Mouse (Mus musculus): ENCODE measurements at regions not wholly inside any gene's neighbourhood (a gene's known extent, or its start where the extent isn't known, plus 50 kb on each side); places are given as distances from the start of the nearest gene placed in this dataset.

GRCm38 (mm10) chr9:50257162-50257561 is 87.6 kb downstream of the Rpl10-ps3 start:
- DNase-seq (ENCODE audit: low spot score in 2 of 2), result no peak

- no peak for DNase-seq (ENCODE audit: low spot score in 2 of 2)
Measured at GRCm38 (mm10) chr9:50244982-50245671, 99.6 kb downstream of the Rpl10-ps3 start.

DNA sequence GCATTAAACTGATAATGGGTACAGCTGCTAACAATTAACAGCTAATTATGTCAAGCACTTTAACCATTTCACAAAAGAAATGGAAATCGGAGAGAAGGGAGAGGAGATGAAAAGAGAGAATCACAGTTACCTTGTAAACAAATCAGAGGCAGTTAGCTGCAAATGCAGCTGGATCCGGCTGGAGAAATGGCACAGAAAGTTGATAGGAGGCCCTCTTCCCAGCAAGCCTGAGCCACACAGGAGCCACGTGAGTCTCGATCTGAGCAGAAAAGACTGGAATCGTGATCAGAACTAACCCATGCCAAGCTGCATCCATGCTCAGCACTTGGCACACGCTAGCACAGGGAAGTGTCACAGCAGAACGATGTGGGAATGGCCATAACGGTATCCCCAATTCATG is 103.8 kb downstream of the Rpl10-ps3 start:
- DNase-seq (ENCODE audit: low spot score in 2 of 2), result no peak

GRCm38 (mm10) chr9:50235908-50236307 is 108.9 kb downstream of the Rpl10-ps3 start:
- no peak for DNase-seq (ENCODE audit: low spot score in 2 of 2)

DNA sequence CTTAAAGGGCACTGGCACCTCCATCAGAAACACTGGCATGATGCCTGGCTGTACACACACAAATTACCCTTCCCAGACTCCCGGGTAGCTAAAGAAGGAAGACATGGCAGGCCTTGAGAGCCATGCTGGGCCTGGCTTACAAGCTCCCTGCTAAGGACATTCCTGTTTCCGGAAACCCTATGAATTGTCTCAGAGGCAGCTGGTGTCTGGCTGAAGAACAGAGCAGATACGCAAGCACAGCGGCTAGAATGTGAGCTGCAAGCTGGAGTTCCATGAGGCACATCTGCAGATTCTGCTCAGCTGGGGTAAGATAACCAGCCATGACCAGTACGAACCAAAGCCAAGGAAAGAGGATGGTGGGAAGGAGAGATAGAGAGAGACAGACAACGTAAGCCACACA is 110.1 kb downstream of the Rpl10-ps3 start:
- DNase-seq (ENCODE audit: low spot score in 2 of 2), result no peak

DNA sequence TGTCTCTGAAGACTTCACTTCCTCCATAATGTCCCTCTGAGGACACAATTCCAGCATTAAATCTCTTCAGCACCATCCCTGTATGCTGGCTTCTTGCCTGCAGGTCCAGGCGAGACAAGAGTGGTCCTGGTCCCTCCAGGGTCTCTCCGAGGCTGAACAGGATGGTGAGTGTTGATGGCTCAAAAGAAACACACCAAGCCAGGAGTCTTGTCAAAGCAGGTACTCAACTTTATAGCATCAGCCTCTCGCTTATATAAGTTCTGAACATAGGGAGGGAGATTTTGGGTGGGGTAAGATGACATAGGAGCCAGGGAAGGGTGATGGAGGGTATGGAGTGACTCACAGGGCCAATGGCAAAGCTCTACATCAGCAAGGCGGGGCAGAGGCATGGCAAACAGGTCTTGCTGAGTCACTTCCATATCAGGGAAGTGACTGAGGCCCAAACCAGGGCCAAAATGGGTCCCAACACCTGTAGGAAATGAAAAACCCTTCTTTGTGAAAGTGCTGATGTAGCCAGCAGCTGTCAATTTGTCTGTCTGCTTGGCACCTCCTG is 111.7 kb downstream of the Rpl10-ps3 start:
- no peak for DNase-seq (ENCODE audit: low spot score in 2 of 2)

DNA sequence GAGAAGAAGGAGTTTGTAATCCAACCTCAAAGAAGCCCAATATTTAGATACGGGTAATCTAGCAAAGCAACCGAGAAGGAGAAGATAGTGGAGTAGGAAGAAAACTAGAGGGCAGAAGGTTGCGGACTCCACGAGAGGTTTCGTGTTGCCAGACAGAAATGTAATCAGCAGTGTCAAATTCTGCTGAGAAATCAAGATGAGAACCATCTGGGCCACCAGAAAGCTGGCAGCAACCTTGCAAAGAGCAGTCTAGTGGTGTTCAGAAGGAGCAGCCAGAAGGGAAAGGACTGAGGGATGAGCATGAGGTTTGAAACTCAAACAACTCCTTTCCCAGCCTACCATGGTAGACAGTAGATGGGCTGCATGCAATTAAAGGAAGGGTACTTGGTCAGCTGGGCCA is 134.3 kb downstream of the Rpl10-ps3 start:
- DNase-seq (ENCODE audit: low spot score in 2 of 2), result no peak

GRCm38 (mm10) chr9:50199422-50200218 is 145.1 kb downstream of the Rpl10-ps3 start:
- no peak for DNase-seq (ENCODE audit: low spot score in 2 of 2)

DNA sequence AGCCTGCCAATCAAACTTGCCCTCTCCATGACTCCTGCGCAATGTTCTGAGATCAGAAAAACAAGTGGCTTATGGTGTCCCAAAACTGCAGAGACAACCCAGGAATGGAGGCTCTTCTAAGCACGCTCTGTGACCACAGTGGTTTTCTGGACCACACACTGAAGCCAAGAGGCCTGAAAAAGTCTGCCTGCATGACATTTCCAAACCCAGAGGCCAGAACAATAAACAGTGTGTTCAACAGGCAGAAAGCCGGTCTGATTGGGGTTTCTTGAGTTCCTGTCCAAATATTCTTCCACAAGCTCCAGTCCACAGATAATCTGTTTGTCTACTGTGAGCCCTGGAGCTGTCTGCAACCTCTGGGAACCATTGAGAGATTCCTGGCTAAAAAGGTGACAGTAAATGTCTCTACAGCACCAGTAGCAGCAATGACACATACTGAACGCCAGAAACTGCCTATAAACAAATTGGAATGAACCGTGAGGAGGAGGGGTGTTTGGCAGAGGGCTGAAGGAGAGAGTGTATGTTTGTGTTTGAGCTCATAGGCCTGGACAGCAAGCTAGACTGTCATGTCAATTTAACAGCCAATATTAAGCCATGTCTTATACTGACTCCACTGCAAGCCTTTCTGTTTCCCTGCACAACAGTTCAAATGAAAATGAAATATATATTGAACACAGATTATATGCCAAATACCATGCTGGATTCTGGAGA is 152.2 kb downstream of the Rpl10-ps3 start:
- DNase-seq (ENCODE audit: low spot score in 2 of 2), result peak in 1 of 2 experiments; percentile 22

GRCm38 (mm10) chr9:50191136-50191535 is 153.6 kb downstream of the Rpl10-ps3 start:
- no peak for DNase-seq (ENCODE audit: low spot score in 2 of 2)

DNA sequence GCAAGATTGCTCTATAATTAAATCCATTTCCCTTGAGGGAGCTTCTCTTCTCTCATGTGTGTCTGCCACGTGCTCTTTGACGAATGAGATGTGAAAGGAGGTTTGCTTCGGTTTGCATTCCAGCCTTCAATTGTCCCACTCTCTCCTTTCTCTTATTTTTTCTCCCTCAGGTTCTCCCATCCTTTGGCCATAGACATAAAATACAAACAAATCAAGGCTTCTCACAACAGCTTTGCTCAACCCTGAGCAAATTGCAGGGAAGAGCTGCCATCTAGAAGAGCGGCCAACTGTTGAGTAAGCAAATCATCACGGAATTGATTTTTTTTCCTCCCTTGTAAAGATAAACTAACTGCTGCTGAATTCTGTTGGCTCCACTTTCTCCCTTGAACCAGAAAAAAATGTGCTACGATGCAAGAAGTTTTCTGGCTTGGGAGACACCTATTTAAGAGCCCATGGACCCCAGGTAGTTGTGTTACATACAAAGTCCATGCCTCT is 156.1 kb downstream of the Rpl10-ps3 start:
- DNase-seq (ENCODE audit: low spot score in 2 of 2), result no peak

DNA sequence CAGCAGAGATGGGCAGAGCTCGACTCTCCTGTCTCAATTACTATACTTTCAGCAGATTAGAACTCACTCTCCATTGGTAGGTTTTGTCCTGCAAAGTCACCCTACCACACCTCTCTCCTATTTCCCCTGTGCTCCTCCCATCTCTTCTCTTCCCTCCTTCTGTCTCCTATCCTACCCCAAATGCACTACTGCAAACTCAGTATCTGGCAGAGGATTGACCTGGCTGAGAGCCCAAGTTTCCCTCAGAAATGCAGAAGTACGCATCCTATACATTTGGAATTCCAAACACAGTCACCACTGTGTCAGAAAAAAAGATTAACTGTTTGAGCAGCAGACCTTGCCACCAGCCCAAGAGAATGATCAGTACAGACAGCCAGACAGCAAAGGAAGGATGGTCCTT is 163.4 kb downstream of the Rpl10-ps3 start:
- no peak for DNase-seq (ENCODE audit: low spot score in 2 of 2)

GRCm38 (mm10) chr9:50176131-50176530 is 168.6 kb downstream of the Rpl10-ps3 start:
- DNase-seq (ENCODE audit: low spot score in 2 of 2), result no peak

DNA sequence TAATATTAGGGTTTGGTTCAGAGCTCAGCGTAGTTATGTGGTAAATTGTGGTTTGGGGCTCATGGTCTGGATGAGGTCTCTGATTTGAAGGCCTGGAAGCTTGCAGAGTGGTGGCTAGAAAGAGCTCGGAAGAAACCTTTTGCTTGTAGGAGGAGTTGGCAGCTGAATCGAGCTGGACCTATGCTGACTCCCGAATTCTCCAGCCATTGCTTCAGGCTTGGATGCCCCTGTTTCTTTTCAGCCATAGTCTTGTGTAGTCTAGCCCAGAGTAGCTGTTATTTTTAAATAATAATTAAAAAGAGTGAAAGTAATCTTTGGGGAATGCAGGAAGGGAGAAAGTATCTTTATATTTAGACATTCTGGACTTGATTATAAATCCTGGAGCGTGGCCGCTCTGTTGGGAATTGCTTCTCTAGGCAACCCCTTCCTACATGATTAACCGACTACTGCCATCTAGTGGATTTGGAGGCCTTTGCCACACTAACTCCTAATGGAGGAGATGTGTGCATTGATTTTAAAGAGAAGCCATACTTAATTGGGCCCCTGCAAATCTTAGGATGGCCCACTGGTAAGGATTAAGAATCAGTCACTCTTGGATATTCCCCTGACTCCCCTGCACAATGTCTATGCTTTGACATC is 172.8 kb downstream of the Rpl10-ps3 start:
- DNase-seq (ENCODE audit: low spot score in 2 of 2), result peak in 1 of 2 experiments; percentile 44

GRCm38 (mm10) chr9:50171164-50171563 is 173.6 kb downstream of the Rpl10-ps3 start:
- no peak for DNase-seq (ENCODE audit: low spot score in 2 of 2)

- DNase-seq (ENCODE audit: low spot score in 2 of 2), result no peak
Measured at GRCm38 (mm10) chr9:50170637-50171036, 174.1 kb downstream of the Rpl10-ps3 start.

DNA sequence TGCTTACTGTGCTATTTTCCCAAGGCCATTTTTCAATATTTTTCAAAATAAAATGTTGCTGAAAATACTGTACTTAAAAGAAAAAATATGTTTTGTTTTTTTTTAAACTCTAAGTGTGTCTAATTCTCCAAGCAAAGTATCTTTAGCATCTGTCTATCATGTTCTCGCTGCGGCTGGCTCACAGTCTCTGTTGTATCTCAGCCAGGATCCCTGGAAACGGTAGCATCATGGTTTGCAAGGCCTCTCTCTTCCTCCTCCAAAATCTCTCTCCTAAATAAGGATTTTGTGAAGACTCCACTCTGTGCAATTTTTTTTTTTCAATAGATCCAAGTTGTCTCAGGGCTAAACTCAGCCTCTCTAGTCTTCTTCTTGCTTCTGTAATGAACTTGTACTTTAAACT is 190.2 kb downstream of the Rpl10-ps3 start:
- DNase-seq (ENCODE audit: low spot score in 2 of 2), result no peak

GRCm38 (mm10) chr9:50150091-50150490 is 194.7 kb downstream of the Rpl10-ps3 start:
- DNase-seq (ENCODE audit: low spot score in 2 of 2), result no peak

DNA sequence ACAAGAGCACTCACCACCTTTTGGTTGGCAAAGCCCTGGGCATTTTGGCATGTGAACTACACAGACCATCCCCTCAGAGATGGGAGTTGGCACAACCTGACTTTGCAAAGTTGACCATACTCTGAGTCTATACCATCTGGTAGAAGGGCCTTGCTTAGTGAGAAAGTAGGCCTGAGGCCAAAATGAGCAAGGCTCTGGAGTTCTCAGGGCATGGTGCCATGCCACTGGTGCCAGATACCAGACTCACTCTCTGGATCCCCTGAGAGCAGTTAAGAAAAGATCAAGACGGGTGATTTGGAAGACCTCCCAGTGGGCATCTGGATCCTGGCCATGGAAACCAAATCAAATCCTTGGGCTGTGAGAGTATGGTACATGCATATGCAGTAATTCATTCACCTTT is 202.0 kb downstream of the Rpl10-ps3 start:
- no peak for DNase-seq (ENCODE audit: low spot score in 2 of 2)

- DNase-seq (ENCODE audit: low spot score in 2 of 2), result no peak
Measured at GRCm38 (mm10) chr9:50142091-50142490, 202.7 kb downstream of the Rpl10-ps3 start.

GRCm38 (mm10) chr9:50141176-50141575 is 203.6 kb downstream of the Rpl10-ps3 start:
- no peak for DNase-seq (ENCODE audit: low spot score in 2 of 2)
